Comparison of ENCODE assay signal across 9 mouse cellular contexts in the genomic region with DNA sequence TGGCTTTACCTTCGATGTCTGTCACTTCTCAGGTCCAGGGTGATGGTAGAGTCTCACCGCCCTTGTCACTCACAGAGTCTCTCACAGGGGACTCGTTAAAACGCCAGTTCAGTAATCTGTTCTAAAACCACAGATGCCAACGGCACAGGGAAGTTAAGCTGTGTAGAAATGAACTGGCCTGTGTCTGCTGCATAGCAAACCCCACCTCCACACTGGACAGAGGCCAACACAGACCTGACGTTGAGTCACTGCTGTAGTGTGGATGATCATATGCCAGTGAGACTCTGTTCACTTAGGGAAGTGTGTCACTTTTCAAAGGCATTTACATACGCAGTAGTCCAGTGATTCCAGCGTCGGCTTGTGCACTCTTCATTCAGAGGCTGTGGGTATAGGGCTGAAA. TPM values are rescaled to one million over a fixed set of nuclear protein-coding genes. Genes with fewer than 3 reads are reported as not detected.
DNase-seq lines count a peak whose midpoint lies in the region; ATAC-seq and TF ChIP-seq lines count a peak whose summit lies in the region.
"Had no signal": no experiment of that assay in that cellular context is flagged by ENCODE, and none has a peak within 500 bp of the region (broad histone marks: within the 10 kb centered on the region; RNA-seq: fewer than 3 reads in every experiment).

No protein-coding gene starts in this region.

- no peak overlapping the region for H3K27ac ChIP-seq in lung, embryonic 14.5 days (ENCODE audit: low read depth)
- H3K27ac ChIP-seq: liver, embryonic 14.5 days had no signal

- H3K4me2 ChIP-seq in lung, embryonic 14.5 days = 0 out of 2 replicates have a peak overlapping the region, but pooled peaks have one; percentile 20

- WGBS in lung, embryonic 14.5 days = 24% methylated on average over 9 of the region's 9 CpGs

- no peak overlapping the region for H3K4me3 ChIP-seq in lung, embryonic 14.5 days (ENCODE audit: low read depth, low read length)

- ATAC-seq in lung, embryonic 14.5 days (ENCODE audit: insufficient read depth) = peak; percentile 47; the same call in 1 of the 2 replicates
- peak; percentile 45 for ATAC-seq in neutrophil, adult 5-6 weeks (ENCODE audit: extremely low read depth, insufficient number of reproducible peaks, low FRiP score, poor library complexity, severe bottlenecking)

- H3K27me3 ChIP-seq in lung, embryonic 14.5 days (ENCODE audit: insufficient read depth, low read length) = no peaks in the 10 kb centered on the region

- no peaks in the 10 kb centered on the region for H3K36me3 ChIP-seq in lung, embryonic 14.5 days (ENCODE audit: insufficient read depth)

- TF ChIP-seq CTCF in lung, embryonic 14.5 days (IDR thresholded peaks at IDR 0.05; ENCODE audit: low read depth) = no peak

- H3K9ac ChIP-seq in lung, embryonic 14.5 days = no peak overlapping the region
- H3K9ac ChIP-seq: liver, embryonic 14.5 days had no signal

- no peaks in the 10 kb centered on the region for H3K9me3 ChIP-seq in lung, embryonic 14.5 days (ENCODE audit: low read depth, low read length)

- peaks cover 12% of the 10 kb centered on the region for H3K4me1 ChIP-seq in lung, embryonic 14.5 days (ENCODE audit: insufficient read depth)

- DNase-seq in left cerebral cortex, adult 18-20 months (ENCODE audit: low spot score in 2 of 2) = peak; percentile 63 to 71
- DNase-seq in left cerebral cortex, adult 11 months (ENCODE audit: low spot score) = no peak
- DNase-seq in cerebellum, postnatal 14 days = peak; percentile 60 to 79
- peak; percentile 44 for DNase-seq in heart, adult 8-10 months (ENCODE audit: low spot score)
- DNase-seq in kidney, adult 9 months = peak; percentile 13
- peak; percentile 70 for DNase-seq in lung, embryonic 14.5 days
- DNase-seq in embryo, embryonic 11 days = no peak

RNA-seq across cellular contexts. Expression of gene Echdc3, which starts 54.7 kb away (rescaled TPM):
- 1 to 10 TPM in 1 of 2 experiments, under 1 TPM in 1; 0.77 to 1.1 TPM for total RNA-seq in left cerebral cortex, adult 18-20 months (2021)
- 10 to 100 TPM; 27.6 to 32.7 (median 31.9) TPM for total RNA-seq in heart, adult 8-10 months (2022)
- polyA plus RNA-seq in lung, embryonic 14.5 days (2014; fragmentation: Nextera tagmentation; extraction: Ambion mirVana) = 6.1 and 8.1 TPM in 2 replicates
- total RNA-seq in neutrophil, adult 5-6 weeks (2017) = 0.93 and 1.1 TPM in 2 replicates

RNA-seq across cellular contexts. Expression of gene Usp6nl, which starts 54.9 kb away (rescaled TPM):
- total RNA-seq in left cerebral cortex, adult 18-20 months (2021) = 10 to 100 TPM; 18.8 to 20.1 TPM
- 1 to 10 TPM; 5.1 to 6.8 (median 5.5) TPM for total RNA-seq in heart, adult 8-10 months (2022)
- 15.3 and 16.7 TPM in 2 replicates for polyA plus RNA-seq in lung, embryonic 14.5 days (2014; fragmentation: Nextera tagmentation; extraction: Ambion mirVana)
- total RNA-seq in neutrophil, adult 5-6 weeks (2017) = 29.2 and 31.7 TPM in 2 replicates

Comparison
In these comparisons a context has a peak if more than half of its experiments do, and no peak if none do; other contexts are left out.
1. DNase-seq: peak in left cerebral cortex, adult 18-20 months (2 of 2), cerebellum, postnatal 14 days (2 of 2), heart, adult 8-10 months (single experiment), kidney, adult 9 months (single experiment) and lung, embryonic 14.5 days (single experiment); none in left cerebral cortex, adult 11 months (single experiment) and embryo, embryonic 11 days (single experiment).
2. RNA of gene Echdc3, which starts 54.7 kb away (total RNA-seq): 27.6 to 32.7 TPM in heart, adult 8-10 months; 0.77 to 1.1 TPM in left cerebral cortex, adult 18-20 months and 0.93 to 1.1 TPM in neutrophil, adult 5-6 weeks; every median in the first group is over 10 times any median in the second.